Mouse (Mus musculus) E14TG2a.4 (cell line): ENCODE measurements around the gene Zan.

Experiments used
- CTCF ChIP-seq: conservative IDR thresholded peaks from 2 replicates; pipeline ENCODE4 v1.5.1; 2014; ENCODE audit warnings: low read length
- NANOG ChIP-seq: IDR thresholded peaks from 2 replicates; pipeline ENCODE4 v1.6.1; 2014; ENCODE audit warnings: borderline replicate concordance, low read length, mixed read lengths
- POU5F1 ChIP-seq: IDR thresholded peaks from 2 replicates; pipeline ENCODE4 v1.6.1; 2014; ENCODE audit warnings: low read length, borderline replicate concordance

- TF ChIP-seq CTCF, result no peak
- no peak for TF ChIP-seq POU5F1
- TF ChIP-seq NANOG, result no peak
These were observed 37.3 kb upstream of the Zan start for GRCm38 (mm10) chr5:137513951-137514721.
